Mouse (Mus musculus): ENCODE measurements around the gene Gab2. TPM values are rescaled to one million over a fixed set of nuclear protein-coding genes. Genes with fewer than 3 reads are reported as not detected.
A peak's percentile ranks its signal among the peaks of the same experiment; 100 is the strongest.

Gab2 gene
- polyA plus RNA-seq, 1 experiment from 2014 or later, result 4.4 TPM

DNA sequence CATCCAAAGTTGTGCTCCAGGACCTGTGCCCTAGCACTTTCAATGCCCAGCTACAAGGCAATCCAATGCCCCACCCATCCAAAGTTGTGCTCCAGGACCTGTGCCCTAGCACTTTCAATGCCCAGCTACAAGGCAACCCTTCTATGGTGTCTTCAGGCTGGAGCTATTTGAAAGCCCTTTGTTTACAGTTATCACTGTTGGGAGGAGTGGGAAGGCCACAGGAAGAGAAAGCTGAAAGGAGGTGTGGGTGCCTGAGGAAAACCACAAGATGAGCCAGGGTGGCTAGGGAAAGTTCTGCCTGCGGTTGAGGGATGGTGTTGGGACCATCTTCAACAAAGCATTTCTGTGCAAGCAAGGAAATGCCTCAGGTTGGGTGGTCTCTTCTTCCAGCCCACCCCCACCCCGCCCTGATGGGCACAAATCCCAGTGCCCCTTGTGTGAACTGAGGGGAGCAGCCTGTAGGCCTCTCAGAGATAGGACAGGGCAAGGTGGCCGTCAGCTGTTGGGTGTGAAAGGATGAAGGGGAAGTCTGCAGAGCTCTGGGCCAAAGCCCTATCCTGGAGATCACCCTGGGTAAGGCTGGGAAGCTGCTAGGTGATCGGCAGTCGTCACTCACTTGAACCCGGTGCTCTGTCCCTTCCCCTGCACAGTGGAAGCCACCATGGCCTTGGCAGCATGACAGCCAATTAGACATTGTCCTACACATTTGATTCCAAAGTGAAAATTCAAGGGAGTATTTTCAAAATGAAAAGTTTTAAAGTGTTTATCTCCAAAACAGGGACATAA, 251.9 kb downstream of the Gab2 start:
- Histone ChIP-seq H3K4me2 (peak overlapping the region; percentile 71), H3K27ac (no peak overlapping the region), H3K9me3 (no peaks in the 10 kb centered on the region), H3K4me3 (replicated peaks) (peak overlapping the region; percentile 79; the same call in 1 of the 2 replicates), H3K4me1 (replicated peaks) (peaks cover 16% of the 10 kb centered on the region), H3K27me3 (no peaks in the 10 kb centered on the region), H3K9ac (replicated peaks) (peak overlapping the region; percentile 75; the same call in 1 of the 2 replicates), H3K36me3 (no peaks in the 10 kb centered on the region)
- 81% methylated on average over 6 of the region's 6 CpGs for WGBS
- ATAC-seq (ENCODE audit: insufficient number of reproducible peaks, insufficient read depth, low FRiP score, low TSS enrichment, low read depth), result no peak

DNA sequence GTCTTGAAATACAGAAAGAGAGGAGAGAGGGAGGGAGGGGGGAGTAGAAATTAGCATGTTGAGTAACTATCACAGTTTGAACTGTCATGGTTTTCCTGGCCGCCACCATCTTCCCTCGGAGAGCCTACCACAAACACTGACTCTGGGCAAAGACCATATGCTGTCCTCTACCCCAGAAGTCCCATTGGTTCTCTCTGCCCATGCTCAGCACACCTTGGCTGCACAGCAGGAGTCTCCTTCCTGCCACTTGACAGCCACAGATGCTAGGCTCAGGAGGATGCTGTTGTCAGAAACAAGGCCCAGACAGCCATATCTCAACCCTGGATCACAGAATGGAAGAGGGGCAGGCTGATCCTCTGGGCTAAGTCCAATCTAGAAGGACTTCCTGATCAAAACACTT, 253.0 kb downstream of the Gab2 start:
- no peak for ATAC-seq (ENCODE audit: insufficient number of reproducible peaks, insufficient read depth, low FRiP score, low TSS enrichment, low read depth)
- Histone ChIP-seq H3K9ac (replicated peaks) (no peak overlapping the region), H3K4me2 (no peak overlapping the region), H3K36me3 (no peaks in the 10 kb centered on the region), H3K27me3 (no peaks in the 10 kb centered on the region), H3K9me3 (no peaks in the 10 kb centered on the region), H3K4me1 (replicated peaks) (peaks cover 16% of the 10 kb centered on the region), H3K27ac (no peak overlapping the region), H3K4me3 (replicated peaks) (no peak overlapping the region)
- WGBS, result 90% methylated on average over 2 of the region's 2 CpGs

DNA sequence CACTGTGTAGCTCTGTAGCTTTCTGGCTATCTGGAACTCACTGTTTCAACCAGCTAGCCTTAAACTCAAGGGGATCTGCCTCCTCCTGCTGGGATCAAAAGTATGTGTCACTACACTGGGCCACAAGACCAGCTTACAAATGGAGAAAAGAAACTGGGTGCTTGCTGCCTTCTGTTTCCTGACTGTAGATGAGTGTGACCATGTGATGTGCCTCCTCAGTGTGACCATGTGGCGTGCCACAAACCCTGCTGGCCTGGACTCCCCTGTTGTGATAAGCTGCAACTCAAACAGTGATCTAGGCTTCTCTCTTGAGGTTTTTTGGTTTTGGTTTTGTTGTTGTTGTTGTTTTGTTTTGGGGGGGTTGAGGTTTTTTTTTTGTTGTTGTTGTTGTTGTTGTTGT, 255.3 kb downstream of the Gab2 start:
- no peak overlapping the region for H3K4me2 ChIP-seq
- H3K36me3 ChIP-seq, result no peaks in the 10 kb centered on the region
- no peaks in the 10 kb centered on the region for H3K27me3 ChIP-seq
- no peak overlapping the region for H3K4me3 ChIP-seq (replicated peaks)
- H3K4me1 ChIP-seq (replicated peaks), result peaks cover 6% of the 10 kb centered on the region
- no peak for ATAC-seq (ENCODE audit: insufficient number of reproducible peaks, insufficient read depth, low FRiP score, low TSS enrichment, low read depth)
- no peak overlapping the region for H3K9ac ChIP-seq (replicated peaks)
- H3K9me3 ChIP-seq, result peaks cover 7% of the 10 kb centered on the region; the same call in 1 of the 2 replicates
- WGBS, result 72% methylated on average over 1 of the region's 1 CpGs
- no peak overlapping the region for H3K27ac ChIP-seq

DNA sequence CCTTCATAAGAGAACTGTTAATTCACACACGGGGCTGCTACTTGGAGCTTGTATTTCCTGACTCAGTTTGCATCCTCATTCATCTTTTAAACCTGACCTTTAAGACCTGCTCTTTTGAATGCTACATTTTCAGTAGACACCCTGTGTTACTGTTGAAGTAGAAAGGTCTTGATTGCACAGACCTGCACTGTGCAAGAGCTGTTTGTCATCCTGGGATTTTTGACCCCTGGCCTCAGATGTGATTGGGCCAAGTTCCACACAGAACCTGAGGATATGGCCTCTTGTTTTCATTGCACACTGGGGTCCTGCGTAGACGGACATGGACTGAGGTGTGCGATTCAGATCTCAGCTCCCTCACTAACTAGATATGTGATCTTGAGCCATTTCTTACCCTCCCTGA, 257.2 kb downstream of the Gab2 start:
- WGBS, result 79% methylated on average over 4 of the region's 4 CpGs
- Histone ChIP-seq H3K27ac (no peak overlapping the region), H3K4me1 (replicated peaks) (no peaks in the 10 kb centered on the region), H3K27me3 (no peaks in the 10 kb centered on the region), H3K9me3 (peaks cover 7% of the 10 kb centered on the region; the same call in 1 of the 2 replicates), H3K36me3 (no peaks in the 10 kb centered on the region), H3K9ac (replicated peaks) (no peak overlapping the region), H3K4me2 (no peak overlapping the region), H3K4me3 (replicated peaks) (no peak overlapping the region)
- no peak for ATAC-seq (ENCODE audit: insufficient number of reproducible peaks, insufficient read depth, low FRiP score, low TSS enrichment, low read depth)

DNA sequence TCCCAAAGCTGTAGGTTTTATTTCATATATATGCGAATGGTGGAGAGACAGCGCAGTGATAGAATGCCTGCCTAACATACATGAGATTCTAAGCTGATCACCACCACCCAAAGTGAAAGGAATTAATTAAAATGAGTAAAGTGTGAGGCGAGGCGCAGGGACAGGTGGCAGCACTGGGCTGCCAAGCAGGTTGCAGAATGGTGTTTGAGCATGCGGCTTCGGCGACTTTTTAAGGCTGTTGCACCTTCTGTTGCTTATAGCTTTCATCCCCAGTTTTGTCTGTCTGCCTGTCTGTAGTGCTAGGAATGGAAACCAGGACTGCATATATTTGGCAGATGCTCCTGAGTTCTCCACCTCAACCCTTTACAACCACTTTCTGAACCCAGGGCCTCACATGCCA, 258.2 kb downstream of the Gab2 start:
- no peak overlapping the region for H3K4me3 ChIP-seq (replicated peaks)
- no peaks in the 10 kb centered on the region for H3K4me1 ChIP-seq (replicated peaks)
- no peak for ATAC-seq (ENCODE audit: insufficient number of reproducible peaks, insufficient read depth, low FRiP score, low TSS enrichment, low read depth)
- no peak overlapping the region for H3K9ac ChIP-seq (replicated peaks)
- no peaks in the 10 kb centered on the region for H3K27me3 ChIP-seq
- no peak overlapping the region for H3K4me2 ChIP-seq
- no peaks in the 10 kb centered on the region for H3K36me3 ChIP-seq
- 84% methylated on average over 7 of the region's 7 CpGs for WGBS
- H3K9me3 ChIP-seq, result peaks cover 7% of the 10 kb centered on the region; the same call in 1 of the 2 replicates
- no peak overlapping the region for H3K27ac ChIP-seq

DNA sequence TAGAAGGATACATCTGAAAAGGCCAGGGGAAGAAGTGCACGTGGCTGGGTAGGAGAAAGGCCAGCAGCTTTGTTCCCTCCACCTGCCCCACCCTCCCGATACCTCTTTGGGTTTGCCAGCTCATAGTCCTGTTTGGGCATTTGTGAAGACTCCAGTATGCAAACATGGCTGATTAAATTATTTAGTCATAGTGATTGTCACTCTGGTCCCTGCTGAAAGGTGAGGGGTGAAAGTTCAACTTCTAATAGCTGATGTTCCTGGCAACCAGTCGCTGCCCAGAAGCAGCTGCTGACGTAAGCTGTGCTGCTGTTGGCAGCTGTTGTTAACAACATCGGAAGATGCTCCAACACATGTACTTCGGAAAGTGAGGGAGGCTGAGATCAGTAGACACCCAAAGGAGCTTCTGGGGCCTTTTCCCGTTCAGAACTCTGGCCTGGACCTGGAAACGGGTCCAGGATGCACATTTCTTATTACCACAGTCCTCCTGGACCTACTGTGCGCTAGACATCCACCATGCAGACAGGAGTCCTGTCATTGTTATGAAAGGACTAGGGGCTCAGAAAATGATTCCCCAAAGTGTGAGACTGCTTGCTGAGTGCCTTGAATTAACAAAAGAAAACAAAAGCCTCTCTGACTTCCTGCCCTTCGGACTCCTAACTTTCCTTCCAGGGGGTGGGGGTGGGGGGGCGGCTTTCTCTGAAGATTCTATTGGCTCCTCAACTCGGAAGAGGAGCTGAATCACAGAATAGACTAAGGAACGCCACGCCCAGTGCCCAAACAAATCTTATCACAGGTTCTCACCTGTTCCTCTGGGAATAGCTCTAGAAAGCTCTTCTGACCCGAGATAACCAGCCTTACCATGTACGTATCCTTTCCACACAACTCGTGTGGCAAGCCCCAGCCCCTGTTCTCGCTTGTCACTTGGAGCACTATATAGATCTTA, 259.8 kb downstream of the Gab2 start:
- Histone ChIP-seq H3K4me3 (replicated peaks) (no peak overlapping the region), H3K27ac (no peak overlapping the region), H3K27me3 (0 out of 2 replicates have a peak, but pooled peaks cover 4% of the 10 kb centered on the region), H3K36me3 (no peaks in the 10 kb centered on the region), H3K9me3 (peaks cover 7% of the 10 kb centered on the region; the same call in 1 of the 2 replicates), H3K9ac (replicated peaks) (no peak overlapping the region), H3K4me1 (replicated peaks) (no peaks in the 10 kb centered on the region), H3K4me2 (no peak overlapping the region)
- WGBS, result 68% methylated on average over 18 of the region's 18 CpGs
- no peak for ATAC-seq (ENCODE audit: insufficient number of reproducible peaks, insufficient read depth, low FRiP score, low TSS enrichment, low read depth)

DNA sequence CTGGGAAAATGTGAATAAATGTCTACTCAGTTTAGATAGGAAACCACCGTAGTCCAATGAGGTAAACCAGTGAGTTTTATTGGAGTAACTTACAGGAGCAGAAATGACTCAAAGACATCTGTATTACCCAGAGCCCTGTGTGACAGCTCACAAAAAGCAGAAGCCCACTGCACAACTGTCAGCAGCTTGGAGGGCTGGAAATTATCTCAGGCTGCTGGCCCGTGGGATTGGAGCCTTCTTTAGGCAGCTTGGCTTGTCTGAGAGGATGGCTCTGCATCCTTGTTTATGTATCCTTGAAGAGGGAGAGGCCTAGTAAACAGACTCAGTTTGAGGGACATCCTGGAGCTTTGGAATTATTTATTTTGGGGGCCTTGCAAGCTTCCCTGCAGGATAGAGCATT, 261.6 kb downstream of the Gab2 start:
- Histone ChIP-seq H3K4me1 (replicated peaks) (no peaks in the 10 kb centered on the region), H3K4me3 (replicated peaks) (no peak overlapping the region), H3K27me3 (0 out of 2 replicates have a peak, but pooled peaks cover 4% of the 10 kb centered on the region), H3K27ac (no peak overlapping the region), H3K9me3 (peaks cover 7% of the 10 kb centered on the region; the same call in 1 of the 2 replicates), H3K9ac (replicated peaks) (no peak overlapping the region), H3K4me2 (no peak overlapping the region), H3K36me3 (peaks cover 3% of the 10 kb centered on the region; the same call in 1 of the 2 replicates)
- 39% methylated on average over 2 of the region's 2 CpGs for WGBS
- no peak for ATAC-seq (ENCODE audit: insufficient number of reproducible peaks, insufficient read depth, low FRiP score, low TSS enrichment, low read depth)

DNA sequence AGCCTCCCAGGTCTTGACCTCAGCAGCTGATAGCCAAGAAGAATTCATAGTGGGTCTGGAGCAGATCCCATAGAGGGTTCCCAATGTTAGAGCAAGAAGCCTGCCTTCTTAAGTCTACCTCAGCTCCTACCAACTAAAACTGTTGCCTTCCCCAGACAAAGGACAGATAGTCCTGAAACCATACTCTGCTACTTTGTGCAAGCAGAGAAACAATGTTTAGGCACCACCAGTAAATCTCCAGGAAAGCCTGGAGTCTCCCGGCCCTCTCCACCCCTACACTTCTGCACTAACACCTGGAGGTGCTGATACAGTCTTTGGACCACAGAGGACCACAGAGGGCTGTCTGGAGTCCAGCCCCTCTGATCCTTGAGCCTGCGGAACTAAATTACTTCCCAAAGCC, 263.3 kb downstream of the Gab2 start:
- ATAC-seq (ENCODE audit: insufficient number of reproducible peaks, insufficient read depth, low FRiP score, low TSS enrichment, low read depth), result no peak
- H3K4me1 ChIP-seq (replicated peaks), result no peaks in the 10 kb centered on the region
- no peak overlapping the region for H3K9ac ChIP-seq (replicated peaks)
- peaks cover 7% of the 10 kb centered on the region; the same call in 1 of the 2 replicates for H3K9me3 ChIP-seq
- H3K4me2 ChIP-seq, result no peak overlapping the region
- peaks cover 10% of the 10 kb centered on the region; the same call in 1 of the 2 replicates for H3K36me3 ChIP-seq
- 0 out of 2 replicates have a peak, but pooled peaks cover 4% of the 10 kb centered on the region for H3K27me3 ChIP-seq
- H3K27ac ChIP-seq, result no peak overlapping the region
- H3K4me3 ChIP-seq (replicated peaks), result no peak overlapping the region
- 83% methylated on average over 2 of the region's 2 CpGs for WGBS

DNA sequence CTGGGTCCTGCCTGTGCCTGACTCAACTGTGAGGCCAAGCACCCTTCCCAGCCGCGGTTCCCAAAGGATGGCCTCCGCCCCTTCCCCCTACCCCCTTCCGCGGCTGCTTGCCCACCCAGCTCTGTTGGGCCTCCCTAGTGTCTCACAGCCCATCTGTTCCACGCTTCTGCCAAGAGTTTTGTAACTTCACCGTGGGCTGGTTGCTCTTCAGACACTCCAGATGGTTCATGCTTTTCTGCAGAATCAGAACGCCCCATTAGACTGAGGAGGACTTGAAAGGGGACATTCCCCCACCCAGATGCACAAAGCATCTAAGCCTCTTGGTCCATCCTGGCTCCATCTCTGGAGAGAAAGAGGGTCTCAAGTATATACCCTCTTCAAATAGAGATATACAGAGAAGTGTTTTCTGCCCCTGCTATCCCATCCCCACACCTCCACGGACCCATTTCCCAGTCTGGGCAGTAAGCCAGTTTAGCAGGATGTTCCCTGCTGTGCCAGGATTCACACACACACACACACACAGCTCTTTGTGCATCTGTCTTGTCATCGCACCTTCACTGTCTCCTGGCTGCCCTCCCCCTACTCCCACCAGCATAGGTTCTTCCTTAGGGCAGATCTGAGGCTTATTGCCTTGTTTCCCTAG, 264.0 kb downstream of the Gab2 start:
- Histone ChIP-seq H3K4me2 (no peak overlapping the region), H3K27ac (no peak overlapping the region), H3K36me3 (peaks cover 10% of the 10 kb centered on the region; the same call in 1 of the 2 replicates), H3K9ac (replicated peaks) (no peak overlapping the region), H3K9me3 (peaks cover 3% of the 10 kb centered on the region; the same call in 1 of the 2 replicates), H3K27me3 (0 out of 2 replicates have a peak, but pooled peaks cover 4% of the 10 kb centered on the region), H3K4me3 (replicated peaks) (no peak overlapping the region), H3K4me1 (replicated peaks) (no peaks in the 10 kb centered on the region)
- 62% methylated on average over 10 of the region's 10 CpGs for WGBS
- no peak for ATAC-seq (ENCODE audit: insufficient number of reproducible peaks, insufficient read depth, low FRiP score, low TSS enrichment, low read depth)

DNA sequence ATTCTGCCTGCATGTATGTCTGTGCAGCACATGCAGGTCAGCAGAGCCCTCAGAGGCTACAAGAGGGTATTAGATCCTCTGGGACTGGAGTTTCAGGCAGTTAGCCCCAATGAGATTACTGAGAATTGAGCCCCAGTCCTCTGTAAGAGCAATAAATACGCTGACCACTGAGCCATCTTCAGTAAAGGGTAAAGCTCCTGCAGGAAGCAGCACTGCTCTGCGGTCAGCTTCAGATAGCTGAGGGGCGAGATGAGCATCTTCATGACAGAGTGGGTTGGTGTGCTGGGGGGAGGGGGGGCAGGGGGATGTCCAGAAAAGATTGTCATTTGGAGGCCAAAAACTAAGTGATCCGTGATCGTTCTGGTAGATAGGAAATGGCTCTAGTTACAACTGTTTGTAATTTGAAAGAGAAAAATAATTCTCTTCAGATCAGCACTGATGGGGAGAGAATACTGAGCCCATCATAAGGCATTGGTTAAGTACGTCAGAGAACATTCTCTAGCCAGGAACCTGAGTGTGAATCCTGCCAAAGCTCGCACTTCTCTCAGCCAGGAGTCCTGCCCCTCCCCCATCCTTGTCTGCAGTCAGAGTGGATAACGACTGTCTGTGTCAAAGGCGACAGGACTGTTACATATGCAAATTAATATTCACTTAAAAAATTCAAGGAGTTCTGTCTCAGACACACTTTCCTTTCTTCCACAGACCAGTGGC, 264.9 kb downstream of the Gab2 start:
- no peak overlapping the region for H3K4me2 ChIP-seq
- H3K9ac ChIP-seq (replicated peaks), result no peak overlapping the region
- no peak overlapping the region for H3K4me3 ChIP-seq (replicated peaks)
- H3K9me3 ChIP-seq, result no peaks in the 10 kb centered on the region
- 0 out of 2 replicates have a peak, but pooled peaks cover 4% of the 10 kb centered on the region for H3K27me3 ChIP-seq
- no peak for ATAC-seq (ENCODE audit: insufficient number of reproducible peaks, insufficient read depth, low FRiP score, low TSS enrichment, low read depth)
- 82% methylated on average over 9 of the region's 9 CpGs for WGBS
- H3K36me3 ChIP-seq, result peaks cover 10% of the 10 kb centered on the region; the same call in 1 of the 2 replicates
- no peaks in the 10 kb centered on the region for H3K4me1 ChIP-seq (replicated peaks)
- H3K27ac ChIP-seq, result no peak overlapping the region
